Mouse (Mus musculus) midbrain, embryonic 15.5 days (tissue): ENCODE results near the gene Slc25a20. TPM values are rescaled to one million over a fixed set of nuclear protein-coding genes. Genes with fewer than 3 reads are reported as not detected.
"Not testable (repeated sequence)": the region's sequence is repeated elsewhere in the genome, so short reads cannot be mapped to it uniquely, and the experiment has no call there.

ENCODE experiments used
- ATAC-seq: fragments of 200-750 bp; cut with Nextera tagmentation; replicated peaks from 2 replicates; pipeline ENCODE4 v1.8.0; 2017; ENCODE audit warnings: moderate TSS enrichment
- H3K27ac ChIP-seq: fragments of 300-500 bp; sonication (generic); 2 replicates; pipeline ENCODE4 v1.5.1; 2015; ENCODE audit warnings: mild to moderate bottlenecking, inconsistent platforms
- H3K27me3 ChIP-seq: fragments of 300-500 bp; sonication (generic); replicated peaks from 2 replicates; pipeline ENCODE4 v1.6.1; 2015; ENCODE audit warnings: inconsistent platforms
- H3K36me3 ChIP-seq: fragments of 300-500 bp; sonication (generic); replicated peaks from 2 replicates; pipeline ENCODE4 v1.6.1; 2015; ENCODE audit warnings: inconsistent platforms
- H3K4me1 ChIP-seq: fragments of 300-500 bp; sonication (generic); 2 replicates; pipeline ENCODE4 v1.6.1; 2015; ENCODE audit warnings: inconsistent platforms
- H3K4me2 ChIP-seq: fragments of 300-500 bp; sonication (generic); 2 replicates; pipeline ENCODE4 v1.6.1; 2015; ENCODE audit warnings: inconsistent platforms, mild to moderate bottlenecking, moderate library complexity
- H3K4me3 ChIP-seq: fragments of 300-500 bp; sonication (generic); 2 replicates; pipeline ENCODE4 v1.5.1; 2015; ENCODE audit warnings: mild to moderate bottlenecking, inconsistent platforms
- H3K9ac ChIP-seq: fragments of 300-500 bp; sonication (generic); 2 replicates; pipeline ENCODE4 v1.6.1; 2015; ENCODE audit warnings: mild to moderate bottlenecking, inconsistent platforms
- H3K9me3 ChIP-seq: fragments of 300-500 bp; sonication (generic); 2 replicates; pipeline ENCODE4 v1.6.1; 2016; ENCODE audit warnings: inconsistent platforms
- WGBS: fragments of 180-500 bp; shearing (Covaris S2); methylation state at CpG from one replicate; pipeline ENCODE4 v1.1.7; 2015; ENCODE audit warnings: mixed read lengths; 5-methylcytosine and 5-hydroxymethylcytosine counted together
- polyA plus RNA-seq: library from polyadenylated mRNA; unstranded; fragments of >200 nt; fragmentation: Nextera tagmentation; extraction: Ambion mirVana; gene quantifications from 2 replicates; pipeline ENCODE4 v1.2.1, GENCODE M21; 2015

The Slc25a20 gene
- polyA plus RNA-seq, 1 experiment from 2014 or later, result 45.1 TPM

DNA sequence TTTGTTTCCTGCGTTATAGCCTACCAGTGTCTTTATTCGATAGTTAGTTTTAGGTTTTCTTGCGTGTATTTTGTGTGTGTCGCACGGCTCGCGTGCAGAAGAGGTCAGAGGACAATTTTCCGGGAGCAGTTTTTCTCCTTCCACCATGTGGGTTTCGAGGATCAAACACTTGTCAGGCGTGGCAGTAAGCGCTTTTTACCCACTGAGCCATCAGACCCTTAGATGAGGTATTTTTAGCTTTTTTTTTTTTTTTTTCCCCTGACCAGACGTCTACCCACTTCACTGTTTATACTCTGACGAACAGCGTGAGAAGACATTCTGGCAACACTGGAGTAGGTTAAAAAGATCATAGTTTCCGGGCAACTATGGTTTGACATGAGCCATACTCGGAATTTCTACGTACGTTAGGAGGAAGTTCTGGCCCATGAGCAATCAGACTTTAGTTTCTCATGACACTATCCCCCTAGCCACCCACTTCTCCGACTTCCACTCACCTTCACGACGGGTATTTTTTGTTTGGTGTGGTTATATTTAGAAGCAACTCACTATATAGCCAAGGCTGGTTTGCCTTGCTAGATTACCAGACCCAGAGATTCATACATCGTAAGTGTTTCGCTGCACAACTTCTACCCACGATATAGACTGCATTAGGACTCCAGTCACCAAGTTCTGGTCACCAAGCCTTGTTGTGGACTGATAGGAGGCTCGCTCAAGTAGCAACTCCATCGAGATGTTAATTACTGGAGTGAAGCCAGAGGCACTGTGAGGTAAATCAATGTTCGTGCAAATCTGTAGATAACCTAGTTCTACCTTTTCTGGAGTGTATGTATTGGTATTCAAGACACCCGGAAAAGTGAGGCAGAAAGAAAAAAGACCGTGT, 12.1 kb upstream of the Slc25a20 start:
- H3K4me2 ChIP-seq, result peak overlapping the region; percentile 95
- peak overlapping the region; percentile 94 for H3K9ac ChIP-seq
- peaks cover 25% of the 10 kb centered on the region for H3K4me1 ChIP-seq
- no peaks in the 10 kb centered on the region for H3K27me3 ChIP-seq
- ATAC-seq, result peak; percentile 49
- H3K36me3 ChIP-seq, result no peaks in the 10 kb centered on the region
- peak overlapping the region; percentile 92 for H3K27ac ChIP-seq
- peak overlapping the region; percentile 100 for H3K4me3 ChIP-seq
- no peaks in the 10 kb centered on the region for H3K9me3 ChIP-seq
- 31% methylated on average over 29 of the region's 29 CpGs for WGBS

DNA sequence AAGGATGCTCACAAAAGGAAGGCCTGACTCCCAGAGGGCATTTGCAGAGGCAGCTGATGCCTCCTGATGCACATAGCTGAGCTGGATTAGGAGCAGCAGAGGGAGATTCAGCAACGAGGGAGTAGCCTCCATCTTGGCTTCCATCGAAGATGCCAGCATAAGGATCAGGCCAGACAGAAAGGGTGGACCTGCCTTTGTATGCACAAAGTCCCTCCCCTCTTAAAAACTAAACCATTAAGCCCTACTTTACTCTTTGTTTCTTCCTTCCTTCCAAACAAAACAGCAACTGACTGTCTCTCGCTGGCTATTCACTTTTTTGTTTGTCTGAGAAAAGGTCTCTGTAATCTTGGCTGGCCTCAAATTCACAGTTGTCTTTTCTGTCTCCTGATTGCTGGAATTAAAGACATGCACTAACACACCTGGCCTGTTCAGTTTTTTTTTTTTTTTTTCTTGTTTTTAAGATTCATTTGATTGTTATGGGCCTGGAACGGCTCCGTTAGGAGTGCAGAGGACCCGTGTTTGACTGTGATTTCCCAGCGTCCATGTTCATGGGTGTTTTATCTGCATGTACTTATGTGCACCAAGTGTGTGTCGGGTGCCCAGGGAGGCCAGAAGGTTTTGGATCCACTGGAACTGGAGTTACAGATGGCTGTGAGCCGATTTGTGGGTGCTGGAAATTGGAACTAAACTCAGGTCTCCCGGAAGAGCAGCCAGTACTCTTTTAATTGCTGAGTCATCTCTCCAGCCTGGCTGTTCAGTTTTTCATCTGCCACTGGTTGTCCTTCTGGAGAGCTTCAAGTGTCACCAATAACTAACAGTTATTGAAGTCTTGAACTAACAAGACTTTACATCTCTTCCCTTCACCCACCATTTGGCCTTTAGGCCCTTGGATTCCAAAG, 7.1 kb upstream of the Slc25a20 start:
- H3K9ac ChIP-seq, result no peak overlapping the region
- no peak overlapping the region for H3K4me2 ChIP-seq
- H3K27me3 ChIP-seq, result no peaks in the 10 kb centered on the region
- H3K27ac ChIP-seq, result no peak overlapping the region
- WGBS, result 76% methylated on average over 10 of the region's 10 CpGs
- ATAC-seq, result no peak
- H3K4me3 ChIP-seq, result no peak overlapping the region
- H3K4me1 ChIP-seq, result peaks cover 5% of the 10 kb centered on the region
- no peaks in the 10 kb centered on the region for H3K36me3 ChIP-seq
- H3K9me3 ChIP-seq, result no peaks in the 10 kb centered on the region

DNA sequence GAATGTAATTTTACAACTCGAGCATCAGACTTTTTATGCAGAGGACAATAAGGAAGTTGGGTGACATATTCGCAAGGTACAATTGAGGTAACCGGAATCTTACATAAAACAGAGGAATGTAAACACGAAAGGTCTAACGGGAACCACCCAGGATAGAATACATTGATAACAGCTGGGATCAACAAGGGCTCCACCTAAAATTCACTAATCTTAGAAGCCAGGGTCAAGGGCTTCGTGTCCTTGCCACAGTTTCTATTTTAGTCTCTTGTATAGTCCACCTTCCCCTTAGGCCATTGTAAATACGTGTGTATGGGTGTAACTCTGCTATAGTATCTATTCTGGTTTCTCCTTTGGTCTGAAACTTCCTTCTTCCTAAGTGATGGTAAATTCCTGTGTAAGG, 6.0 kb upstream of the Slc25a20 start:
- not testable (repeated sequence) for ATAC-seq, H3K9me3 ChIP-seq, H3K4me2 ChIP-seq, H3K36me3 ChIP-seq, H3K4me3 ChIP-seq, H3K27ac ChIP-seq, H3K27me3 ChIP-seq, H3K9ac ChIP-seq, H3K4me1 ChIP-seq
- 78% methylated on average over 7 of the region's 7 CpGs for WGBS

DNA sequence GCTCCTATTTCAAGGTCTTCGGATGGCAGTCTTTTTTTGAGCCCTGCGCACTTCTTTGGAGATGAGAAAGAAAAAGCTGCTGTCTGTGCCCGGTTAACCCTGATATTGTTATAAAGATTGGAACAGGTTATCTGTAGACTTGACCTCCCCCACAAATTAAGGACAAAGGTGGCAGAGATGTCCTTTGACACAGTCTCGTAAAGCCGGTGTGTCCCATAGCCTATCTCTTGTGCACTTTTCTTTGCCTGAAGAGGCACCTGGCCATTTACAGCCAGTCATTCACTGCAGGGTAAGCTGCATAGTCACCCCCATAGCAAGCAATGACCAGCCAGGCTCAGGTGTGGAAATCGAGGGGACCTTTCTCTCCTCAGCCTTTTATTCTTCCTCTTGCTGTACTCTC, 772 bp downstream of the Slc25a20 start:
- ATAC-seq, result no peak
- H3K27me3 ChIP-seq, result no peaks in the 10 kb centered on the region
- peak overlapping the region; percentile 58 for H3K9ac ChIP-seq
- H3K36me3 ChIP-seq, result no peaks in the 10 kb centered on the region
- H3K4me3 ChIP-seq, result peak overlapping the region; percentile 65
- 49% methylated on average over 6 of the region's 6 CpGs for WGBS
- no peaks in the 10 kb centered on the region for H3K9me3 ChIP-seq
- no peak overlapping the region for H3K27ac ChIP-seq
- peak overlapping the region; percentile 65 for H3K4me2 ChIP-seq
- peaks cover 13% of the 10 kb centered on the region for H3K4me1 ChIP-seq

DNA sequence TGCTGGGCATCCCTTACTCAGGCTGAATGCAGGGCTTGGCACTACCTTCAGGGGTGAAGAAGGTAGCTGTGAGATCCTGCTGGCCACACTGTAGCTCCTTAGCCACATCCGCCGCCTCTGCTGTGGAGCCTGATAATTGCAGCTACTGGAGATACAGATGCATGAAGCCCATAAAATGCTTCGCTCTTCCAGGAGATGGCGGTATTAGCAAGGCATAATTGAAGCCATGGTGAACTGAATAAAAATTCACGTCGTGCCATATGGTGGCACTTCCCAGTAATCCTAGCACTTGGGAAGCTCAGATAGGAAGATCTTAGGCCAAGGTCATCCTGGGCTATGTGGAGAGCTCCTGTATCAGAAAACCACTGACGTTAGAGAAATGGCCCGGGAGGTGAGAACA, 8.0 kb downstream of the Slc25a20 start:
- 54% methylated on average over 8 of the region's 8 CpGs for WGBS
- ATAC-seq, result no peak
- H3K4me2 ChIP-seq, result no peak overlapping the region
- peaks cover 11% of the 10 kb centered on the region; the same call in 1 of the 2 replicates for H3K36me3 ChIP-seq
- H3K27ac ChIP-seq, result no peak overlapping the region
- H3K4me3 ChIP-seq, result no peak overlapping the region
- H3K9me3 ChIP-seq, result no peaks in the 10 kb centered on the region
- no peak overlapping the region for H3K9ac ChIP-seq
- no peaks in the 10 kb centered on the region for H3K4me1 ChIP-seq
- H3K27me3 ChIP-seq, result no peaks in the 10 kb centered on the region

DNA sequence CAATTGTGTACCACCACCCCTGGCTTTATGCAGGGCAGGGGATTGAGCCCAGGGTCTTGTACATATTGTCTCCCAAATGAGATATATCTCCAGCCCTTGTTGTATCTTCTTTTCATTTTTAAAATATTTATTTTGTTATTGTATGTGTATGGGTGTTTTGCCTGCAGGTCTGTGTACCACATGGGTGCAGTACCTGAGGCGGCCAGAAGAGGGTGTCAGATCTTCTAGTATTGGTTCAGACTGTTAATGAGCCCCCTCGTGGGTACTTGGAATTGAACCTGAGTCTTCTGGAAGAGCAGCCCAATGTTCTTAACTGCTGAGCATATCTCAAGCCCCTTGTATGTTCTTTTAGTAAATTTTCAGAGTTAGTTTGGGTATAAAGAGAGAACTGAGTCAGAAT, 11.3 kb downstream of the Slc25a20 start:
- peaks cover 15% of the 10 kb centered on the region; the same call in 1 of the 2 replicates for H3K36me3 ChIP-seq
- no peaks in the 10 kb centered on the region for H3K27me3 ChIP-seq
- WGBS, result 49% methylated on average over 2 of the region's 2 CpGs
- no peak overlapping the region for H3K4me3 ChIP-seq
- H3K9me3 ChIP-seq, result no peaks in the 10 kb centered on the region
- no peaks in the 10 kb centered on the region for H3K4me1 ChIP-seq
- no peak overlapping the region for H3K27ac ChIP-seq
- no peak overlapping the region for H3K9ac ChIP-seq
- ATAC-seq, result no peak
- H3K4me2 ChIP-seq, result no peak overlapping the region

DNA sequence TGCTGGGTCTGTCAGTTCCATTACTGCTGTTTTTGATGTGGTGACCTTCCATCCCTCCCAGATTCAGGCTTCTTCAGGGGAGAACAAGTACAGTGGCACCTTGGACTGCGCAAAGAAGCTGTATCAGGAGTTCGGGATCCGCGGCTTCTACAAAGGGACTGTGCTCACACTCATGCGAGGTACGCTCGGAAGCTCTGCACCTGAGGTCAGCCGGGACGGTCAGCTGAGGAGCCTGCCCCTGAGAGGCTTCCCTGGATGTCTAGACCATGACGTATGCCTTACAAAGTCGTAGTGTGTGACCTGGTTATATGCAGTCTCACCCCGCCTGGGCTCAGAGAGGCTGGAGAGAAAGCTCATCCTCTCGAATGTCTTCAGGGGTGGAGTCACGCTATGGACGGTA, 18.1 kb downstream of the Slc25a20 start:
- Histone ChIP-seq H3K4me2 (no peak overlapping the region), H3K4me3 (no peak overlapping the region), H3K27me3 (no peaks in the 10 kb centered on the region), H3K4me1 (no peaks in the 10 kb centered on the region), H3K36me3 (peaks cover 16% of the 10 kb centered on the region), H3K9me3 (no peaks in the 10 kb centered on the region), H3K9ac (no peak overlapping the region), H3K27ac (no peak overlapping the region)
- no peak for ATAC-seq
- 92% methylated on average over 15 of the region's 15 CpGs for WGBS

DNA sequence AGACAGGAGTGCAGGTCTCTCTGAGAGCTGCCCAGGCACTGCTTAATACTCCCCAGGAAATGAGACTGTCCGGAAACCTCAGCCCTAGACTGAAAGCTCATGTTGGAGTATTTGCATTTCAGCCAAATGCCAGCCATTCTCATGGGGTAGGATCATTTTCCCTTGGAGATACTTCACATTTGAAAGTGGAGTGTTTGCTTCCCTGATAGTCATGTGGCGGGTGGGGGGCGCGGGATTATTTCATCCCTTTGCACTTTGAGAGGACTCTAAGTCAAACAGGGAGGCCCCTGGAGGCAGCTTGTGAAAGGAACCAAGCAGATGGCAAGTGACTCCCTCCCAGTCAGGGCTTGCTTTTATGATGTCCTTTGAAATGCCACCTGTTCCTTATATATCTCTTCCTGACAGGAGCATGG, 24.6 kb downstream of the Slc25a20 start:
- H3K4me2 ChIP-seq, result no peak overlapping the region
- no peak overlapping the region for H3K27ac ChIP-seq
- no peaks in the 10 kb centered on the region for H3K9me3 ChIP-seq
- H3K27me3 ChIP-seq, result no peaks in the 10 kb centered on the region
- no peak overlapping the region for H3K9ac ChIP-seq
- H3K36me3 ChIP-seq, result 0 out of 2 replicates have a peak, but pooled peaks cover 5% of the 10 kb centered on the region
- 13% methylated on average over 4 of the region's 4 CpGs for WGBS
- peaks cover 22% of the 10 kb centered on the region for H3K4me1 ChIP-seq
- H3K4me3 ChIP-seq, result no peak overlapping the region
- no peak for ATAC-seq

DNA sequence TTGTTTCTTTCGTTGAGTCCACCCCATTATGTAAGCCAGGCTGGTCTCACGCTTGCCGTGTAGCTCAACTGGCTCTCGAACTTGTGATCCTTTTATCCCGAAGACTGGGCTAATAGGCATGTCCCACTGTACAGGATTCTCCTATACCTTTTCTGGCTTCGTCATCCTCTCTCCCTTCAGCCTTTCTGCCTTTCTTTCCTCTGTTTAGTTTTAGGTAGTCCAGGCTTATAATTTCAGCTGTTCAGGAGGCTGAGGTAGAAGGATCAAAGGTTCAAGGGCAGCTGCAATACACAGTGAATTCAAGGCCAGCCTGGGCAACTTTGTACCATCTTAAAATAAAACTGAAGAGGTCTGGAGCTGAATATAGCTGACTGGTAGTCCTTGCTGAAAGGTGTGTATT, 25.3 kb downstream of the Slc25a20 start:
- Histone ChIP-seq H3K4me1 (peaks cover 24% of the 10 kb centered on the region), H3K27me3 (no peaks in the 10 kb centered on the region), H3K4me3 (no peak overlapping the region), H3K9ac (no peak overlapping the region), H3K4me2 (no peak overlapping the region), H3K9me3 (no peaks in the 10 kb centered on the region), H3K27ac (no peak overlapping the region), H3K36me3 (0 out of 2 replicates have a peak, but pooled peaks cover 5% of the 10 kb centered on the region)
- WGBS, result 80% methylated on average over 6 of the region's 6 CpGs
- no peak for ATAC-seq

DNA sequence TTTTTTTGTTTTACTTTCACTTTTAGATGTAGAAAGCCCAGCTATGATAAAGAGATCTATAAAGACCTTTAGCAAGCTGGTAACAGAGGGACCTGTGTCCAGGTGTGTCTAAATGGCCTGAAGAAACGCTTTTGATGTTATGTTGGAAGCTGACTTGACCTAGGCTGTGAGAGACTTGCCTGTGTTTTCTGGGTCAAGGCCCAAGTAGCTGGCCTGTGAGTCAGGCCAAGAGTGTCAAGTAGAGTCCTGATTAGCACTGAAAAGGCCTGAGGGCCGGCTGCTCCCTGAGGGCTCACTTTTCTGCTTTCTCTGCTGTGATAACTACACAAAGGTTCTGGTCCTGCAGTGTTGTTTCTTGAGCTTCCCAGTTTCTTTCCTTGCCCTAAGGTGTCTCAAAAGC, 25.8 kb downstream of the Slc25a20 start:
- Histone ChIP-seq H3K27ac (no peak overlapping the region), H3K4me3 (no peak overlapping the region), H3K9ac (no peak overlapping the region), H3K27me3 (no peaks in the 10 kb centered on the region), H3K4me1 (peaks cover 24% of the 10 kb centered on the region), H3K4me2 (no peak overlapping the region), H3K36me3 (0 out of 2 replicates have a peak, but pooled peaks cover 5% of the 10 kb centered on the region), H3K9me3 (no peaks in the 10 kb centered on the region)
- 71% methylated on average over 2 of the region's 2 CpGs for WGBS
- no peak for ATAC-seq

DNA sequence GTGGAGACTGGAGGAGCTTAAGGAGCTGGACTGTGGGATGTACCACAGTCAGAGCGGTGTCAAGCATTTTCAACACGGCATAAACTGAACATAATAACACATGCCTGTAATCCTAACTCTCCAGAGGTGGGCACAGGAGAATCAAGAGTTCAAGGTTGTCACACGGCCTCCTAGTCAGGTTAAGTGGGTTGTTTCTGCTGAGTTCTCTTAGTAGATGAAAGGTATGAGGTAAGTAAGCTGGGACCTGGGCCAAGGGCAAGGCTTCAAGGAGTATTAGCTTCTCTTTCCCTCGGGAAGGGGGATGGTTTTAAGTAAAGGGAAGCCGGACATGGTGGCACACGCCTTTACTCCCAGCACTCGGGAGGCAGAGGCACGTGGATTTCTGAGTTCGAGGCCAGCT, 26.6 kb downstream of the Slc25a20 start:
- peaks cover 30% of the 10 kb centered on the region for H3K4me1 ChIP-seq
- 76% methylated on average over 9 of the region's 9 CpGs for WGBS
- H3K27me3 ChIP-seq, result no peaks in the 10 kb centered on the region
- H3K9me3 ChIP-seq, result no peaks in the 10 kb centered on the region
- no peak for ATAC-seq
- H3K9ac ChIP-seq, result no peak overlapping the region
- H3K36me3 ChIP-seq, result 0 out of 2 replicates have a peak, but pooled peaks cover 4% of the 10 kb centered on the region
- no peak overlapping the region for H3K27ac ChIP-seq
- no peak overlapping the region for H3K4me2 ChIP-seq
- no peak overlapping the region for H3K4me3 ChIP-seq

DNA sequence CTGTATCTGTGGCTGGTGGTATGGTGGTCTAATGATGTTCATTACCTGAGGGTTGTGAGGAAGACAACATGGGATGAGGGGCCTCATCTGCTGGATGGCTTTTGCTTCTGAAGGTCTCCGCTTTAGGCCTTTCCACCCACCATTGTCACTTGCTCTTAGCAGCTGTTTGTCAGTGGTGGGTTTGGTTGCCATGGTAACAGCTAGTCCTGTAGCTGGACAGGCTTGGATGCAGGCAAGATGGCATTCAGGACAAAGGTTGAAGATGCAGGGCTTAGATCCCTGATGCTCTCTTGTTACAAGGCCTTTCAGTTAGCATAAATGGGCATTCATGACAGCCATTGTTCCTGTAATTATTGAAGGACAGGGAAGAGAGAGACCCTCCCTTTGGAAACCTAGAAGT, 27.2 kb downstream of the Slc25a20 start, which contains the start of gene Prkar2a:
Gene Prkar2a, plus strand, starts transcription at position 209 of the 400 bp plus-strand sequence.
- WGBS, result 29% methylated on average over 1 of the region's 1 CpGs
- Histone ChIP-seq H3K27me3 (no peaks in the 10 kb centered on the region), H3K9me3 (no peaks in the 10 kb centered on the region), H3K36me3 (no peaks in the 10 kb centered on the region), H3K9ac (no peak within 1 kb of the TSS), H3K4me1 (peaks cover 37% of the 10 kb centered on the region), H3K27ac (peak within 1 kb of the TSS; percentile 62), H3K4me3 (no peak within 1 kb of the TSS), H3K4me2 (no peak within 1 kb of the TSS)
- ATAC-seq, result no peak
